Mouse (Mus musculus): Measurements from ENCODE around the gene Epx.

Gene Epx

DNA sequence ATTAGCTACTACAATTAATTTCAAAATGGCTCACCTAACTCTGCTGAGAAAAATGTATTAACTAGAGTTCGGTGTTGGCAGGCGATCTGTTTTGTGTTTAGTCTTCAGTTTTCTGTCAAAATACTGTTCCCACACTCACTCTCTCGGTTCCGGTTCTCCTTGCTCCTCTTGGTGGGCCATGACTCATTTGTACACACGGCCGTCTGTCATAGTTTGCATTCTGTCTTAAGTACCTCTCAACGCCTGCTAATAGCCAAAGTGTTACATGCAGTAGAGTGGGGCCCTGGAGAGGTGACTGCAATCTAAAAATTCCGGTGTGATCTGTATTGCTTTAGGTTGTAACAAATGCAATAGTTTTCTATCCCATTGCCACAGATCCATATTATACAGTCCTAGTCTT is 34.7 kb downstream of the Epx start:
- no peak for DNase-seq (ENCODE audit: low spot score in 2 of 2)

- no peak for DNase-seq (ENCODE audit: low spot score in 2 of 2)
These were observed 47.0 kb downstream of the Epx start, which contains the start of gene Lpo for GRCm38 (mm10) chr11:87828239-87828900. Lpo (minus strand) TSS chr11:87828289.

DNA sequence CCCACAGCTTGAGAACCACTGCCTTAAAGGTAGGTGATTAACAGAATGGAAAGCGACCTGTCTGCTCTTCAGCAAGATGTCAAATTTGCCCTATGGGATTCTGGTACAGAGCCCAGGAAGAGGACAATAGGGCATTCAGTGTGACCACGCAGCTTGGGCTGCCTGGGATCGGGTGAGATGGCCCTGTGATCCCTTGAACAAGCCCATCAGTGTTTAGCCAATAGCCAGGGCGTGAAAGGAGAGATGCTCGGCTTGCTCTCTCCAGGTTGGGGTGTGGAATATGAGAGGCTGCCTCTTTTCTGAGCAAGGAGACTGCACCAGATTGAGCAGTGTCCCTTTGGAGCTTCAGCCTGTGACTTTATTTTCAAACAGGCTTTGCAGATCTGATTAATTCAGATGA is 53.8 kb downstream of the Epx start:
- DNase-seq (ENCODE audit: low spot score in 2 of 2): no peak

- no peak for DNase-seq (ENCODE audit: low spot score in 2 of 2)
These were observed 57.9 kb downstream of the Epx start for GRCm38 (mm10) chr11:87817443-87817773.

DNA sequence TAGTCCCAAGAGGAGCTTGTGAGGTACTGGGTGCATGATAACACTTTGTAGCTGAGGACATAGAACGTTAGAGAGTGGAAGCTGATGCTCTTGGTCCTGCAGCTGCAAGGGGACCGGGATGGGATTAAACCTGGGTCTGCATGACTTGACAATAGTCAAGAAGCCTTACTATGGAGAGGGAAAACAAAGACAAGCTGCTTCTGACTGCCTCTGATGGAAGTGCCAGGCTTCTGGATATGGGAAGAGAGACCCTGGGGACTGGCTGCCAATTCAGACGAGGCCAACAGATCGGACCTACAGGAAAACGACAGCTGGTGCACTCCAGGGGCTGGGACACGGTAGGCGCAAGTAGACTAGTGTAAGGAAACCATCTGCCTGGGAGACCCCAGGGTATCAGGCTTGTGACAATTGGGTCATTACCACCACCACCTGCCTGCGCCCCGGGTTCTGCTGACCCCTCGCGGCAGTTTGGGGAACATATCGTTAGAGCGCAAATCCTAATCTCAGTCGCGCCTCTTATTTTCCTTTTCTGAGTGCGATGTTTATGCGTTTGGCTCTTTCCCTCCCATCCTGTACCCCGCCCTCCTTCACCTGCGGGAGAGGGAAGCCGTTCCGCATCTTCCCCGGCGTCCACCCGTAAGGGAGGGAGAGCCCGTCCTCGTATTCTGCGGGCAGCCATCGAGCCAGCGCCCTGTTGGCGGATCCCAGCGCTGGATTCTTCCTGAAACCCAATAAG is 58.5 kb downstream of the Epx start:
- peak; percentile 14 to 19 for DNase-seq (ENCODE audit: low spot score in 2 of 2)

- no peak for DNase-seq (ENCODE audit: low spot score in 2 of 2)
These were observed 60.5 kb downstream of the Epx start for GRCm38 (mm10) chr11:87814831-87815230.

Data from urinary bladder, postnatal 36 days (tissue).